Mouse (Mus musculus): Measurements from ENCODE around the gene Ltb. TPM values are rescaled to one million over a fixed set of nuclear protein-coding genes. Genes with fewer than 3 reads are reported as not detected.
A peak's percentile ranks its signal among the peaks of the same experiment; 100 is the strongest.

Ltb gene
- total RNA-seq, 4 experiments from 2014 or later, result not detected

GRCm38 (mm10) chr17:35164568-35165450, 29.4 kb upstream of the Ltb start, which contains the start of gene Prrc2a:
TSS of gene Prrc2a (minus strand) at chr17:35164897.
- DNase-seq (ENCODE audit: low spot score in 2 of 2), result peak; percentile 96 to 98

GRCm38 (mm10) chr17:35165451-35166155, 28.6 kb upstream of the Ltb start:
- DNase-seq (ENCODE audit: low spot score in 2 of 2), result no peak

GRCm38 (mm10) chr17:35166352-35167035, 27.7 kb upstream of the Ltb start:
- no peak for DNase-seq (ENCODE audit: low spot score in 2 of 2)

DNA sequence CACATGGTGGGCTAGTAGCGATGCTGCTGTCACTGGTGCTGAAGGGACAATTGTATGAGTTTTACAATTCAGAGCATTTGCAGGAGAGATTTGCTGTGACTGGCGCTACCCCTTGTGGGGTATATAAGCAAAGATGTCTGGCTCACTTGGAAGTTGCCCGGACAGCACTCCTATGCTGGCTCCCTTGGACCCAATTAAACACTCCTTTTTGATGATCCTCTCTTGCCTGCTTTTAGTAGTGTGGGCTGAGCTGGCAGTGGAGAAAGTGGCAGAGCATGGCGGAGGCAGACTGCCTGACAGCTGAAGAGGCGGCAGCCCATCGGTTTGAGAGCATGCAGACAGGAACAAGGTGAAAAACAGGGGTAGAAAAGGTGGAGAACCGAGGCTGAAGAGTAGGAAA, 26.4 kb upstream of the Ltb start:
- no peak for DNase-seq (ENCODE audit: low spot score in 2 of 2)

GRCm38 (mm10) chr17:35168541-35169207, 25.6 kb upstream of the Ltb start:
- DNase-seq (ENCODE audit: low spot score in 2 of 2), result no peak

DNA sequence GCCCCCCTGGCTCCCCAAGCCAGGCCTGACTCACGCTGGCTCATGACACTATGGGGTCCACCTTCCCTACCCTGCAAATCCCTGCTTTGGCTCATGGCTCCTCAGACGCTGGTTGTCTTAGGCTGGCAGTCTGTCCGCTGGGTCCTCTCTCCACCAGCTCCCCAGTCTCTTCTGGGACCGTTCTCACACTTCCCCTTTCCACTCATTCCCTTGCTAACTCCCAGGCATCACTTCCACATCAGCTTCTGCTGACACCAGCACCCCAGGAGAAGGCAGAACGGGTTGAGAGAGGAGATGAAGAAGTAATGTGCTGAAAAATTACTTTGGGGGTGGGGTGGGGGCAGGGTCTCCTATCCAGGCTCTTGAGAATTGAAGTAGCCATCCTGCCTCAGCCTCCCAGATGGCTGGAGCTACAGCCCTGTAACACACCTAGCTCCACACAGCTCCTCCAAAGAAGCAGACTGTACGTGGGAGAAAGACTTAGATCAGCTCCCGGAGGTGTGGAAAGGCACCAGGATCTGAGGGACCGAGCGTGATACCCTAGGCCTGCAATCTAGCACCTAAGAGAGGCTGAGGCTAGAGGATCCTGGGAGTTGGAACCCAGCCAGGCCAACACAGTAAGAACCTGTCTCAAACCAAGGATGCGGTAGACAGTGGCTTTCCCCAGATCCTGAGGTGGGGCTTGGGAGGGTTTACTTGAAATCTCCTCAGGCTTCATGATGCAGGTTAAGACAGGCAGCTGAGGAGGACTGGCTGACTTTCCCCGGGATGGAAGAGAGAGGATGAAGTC, 21.6 kb upstream of the Ltb start:
- no peak for DNase-seq (ENCODE audit: low spot score in 2 of 2)

- no peak for DNase-seq (ENCODE audit: low spot score in 2 of 2)
Measured at GRCm38 (mm10) chr17:35173329-35173728, 20.9 kb upstream of the Ltb start.

- DNase-seq (ENCODE audit: low spot score in 2 of 2), result no peak
Measured at GRCm38 (mm10) chr17:35174201-35174977, 19.9 kb upstream of the Ltb start.

GRCm38 (mm10) chr17:35175382-35175781, 18.9 kb upstream of the Ltb start:
- no peak for DNase-seq (ENCODE audit: low spot score in 2 of 2)

DNA sequence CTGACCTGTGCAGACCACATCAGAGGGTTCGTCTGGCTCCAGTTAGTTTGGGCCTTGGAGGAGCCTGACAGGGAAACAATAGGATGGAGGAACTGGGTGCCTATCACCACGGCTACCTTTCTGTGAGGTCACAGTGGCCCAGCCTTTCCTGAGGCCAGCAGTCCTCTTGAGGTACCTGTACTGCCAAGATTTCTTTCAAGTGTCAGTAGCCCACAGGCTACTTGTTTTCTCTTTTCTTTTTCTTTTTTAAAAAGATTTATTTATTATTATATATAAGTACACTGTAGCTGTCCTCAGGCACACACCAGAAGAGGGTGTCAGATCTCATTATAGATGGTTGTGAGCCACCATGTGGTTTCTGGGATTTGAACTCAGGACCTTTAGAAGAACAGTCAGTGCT, 18.3 kb upstream of the Ltb start, which contains the start of gene Aif1:
Gene Aif1, minus strand, starts transcription at position 101 of the 400 bp plus-strand sequence.
- no peak for DNase-seq (ENCODE audit: low spot score in 2 of 2)

DNA sequence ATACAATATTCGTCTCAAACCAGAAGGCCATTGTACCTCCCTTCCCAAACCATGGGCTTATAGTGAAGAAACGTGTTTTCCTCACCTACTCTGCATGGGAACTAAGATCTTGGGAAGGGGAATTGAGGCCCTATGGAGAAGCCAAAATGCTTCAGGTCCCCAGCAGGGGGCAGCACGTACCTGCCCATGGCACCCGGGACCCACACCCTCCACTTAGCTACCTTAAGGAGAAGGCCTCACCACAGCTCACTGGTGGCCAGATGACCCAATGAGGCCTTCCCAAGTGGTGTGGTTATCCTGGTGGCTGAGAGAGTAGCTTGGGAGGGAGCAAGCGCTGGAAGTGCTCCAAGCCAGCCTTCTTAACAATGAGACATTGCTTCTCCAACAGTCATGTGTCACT, 15.7 kb upstream of the Ltb start:
- DNase-seq (ENCODE audit: low spot score in 2 of 2), result peak in 1 of 2 experiments; percentile 47

DNA sequence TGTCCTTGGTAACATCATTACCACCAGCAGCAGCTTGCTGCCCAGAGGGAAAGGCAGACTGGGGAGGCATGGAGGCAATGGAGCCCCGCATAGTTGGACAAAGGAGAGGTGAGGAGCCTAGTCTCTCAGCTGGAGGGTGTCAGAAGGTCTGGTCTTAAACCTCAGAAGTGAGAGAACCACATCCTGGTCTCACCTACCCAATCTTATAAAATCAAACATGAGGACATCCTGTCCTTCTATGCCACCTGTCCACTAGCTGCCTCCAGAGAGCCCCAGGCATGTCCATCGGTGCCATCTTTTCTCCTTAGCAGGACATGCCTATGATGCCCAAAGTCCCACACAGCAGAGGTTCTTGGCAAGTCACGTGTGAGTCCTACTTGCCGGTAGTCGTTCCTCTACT, 14.1 kb upstream of the Ltb start:
- no peak for DNase-seq (ENCODE audit: low spot score in 2 of 2)

GRCm38 (mm10) chr17:35185639-35186611, 8.3 kb upstream of the Ltb start:
- DNase-seq (ENCODE audit: low spot score in 2 of 2), result peak; percentile 55 to 77

DNA sequence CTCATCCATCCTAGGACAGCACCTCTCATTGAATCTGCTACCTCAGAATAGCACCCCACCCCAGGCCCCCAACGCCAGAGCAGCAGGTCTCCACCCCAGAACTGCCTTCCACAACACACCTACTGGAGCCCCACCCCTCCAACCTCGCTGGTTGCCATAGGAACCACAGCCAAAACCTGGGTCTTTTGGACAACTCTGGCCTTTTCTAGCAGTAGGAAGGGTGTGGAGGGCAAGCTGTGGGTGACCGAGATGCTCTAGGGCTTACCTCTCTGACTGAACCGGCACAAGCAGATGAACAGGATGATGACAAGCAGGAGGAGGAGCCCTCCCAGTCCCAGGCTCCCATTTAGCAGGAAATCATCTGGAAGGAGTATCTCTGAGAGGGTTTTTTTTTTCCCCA, 7.6 kb upstream of the Ltb start:
- DNase-seq (ENCODE audit: low spot score in 2 of 2), result no peak

- DNase-seq (ENCODE audit: low spot score in 2 of 2), result no peak
Measured at GRCm38 (mm10) chr17:35187345-35187744, 6.9 kb upstream of the Ltb start.

DNA sequence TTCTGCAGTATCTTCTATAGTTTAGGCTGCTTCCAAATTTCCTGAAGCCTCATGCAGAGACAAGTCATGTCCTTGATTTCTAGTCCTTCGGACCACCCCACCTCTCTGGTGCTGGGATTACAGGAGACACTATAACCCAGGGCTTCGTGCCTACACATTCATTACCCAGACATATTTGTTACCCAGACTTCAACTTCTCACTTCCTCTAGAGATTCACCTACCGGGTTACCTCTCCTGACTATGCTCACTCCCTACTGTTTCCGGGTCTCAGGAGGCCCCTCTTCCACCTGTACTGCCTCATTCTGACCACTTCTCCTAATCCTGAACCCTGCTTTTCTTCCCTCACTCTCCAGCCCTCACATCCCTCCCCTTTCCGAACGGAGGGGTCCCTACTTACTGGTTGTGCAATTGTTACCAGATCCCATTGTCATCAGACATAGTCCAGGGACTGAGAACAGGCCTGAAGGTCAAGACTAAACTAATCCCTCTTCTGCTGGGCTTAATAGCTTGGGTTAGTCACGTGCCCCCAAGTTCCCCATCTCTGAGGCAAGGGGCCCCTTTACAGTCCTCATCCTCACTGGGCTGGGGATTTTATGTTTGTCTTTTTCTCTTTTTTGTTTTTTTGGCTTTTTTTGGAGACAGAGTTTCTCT, 6.2 kb upstream of the Ltb start, which contains the start of gene Lst1:
Gene Lst1, minus strand, starts transcription at position 481 of the 652 bp plus-strand sequence.
- DNase-seq (ENCODE audit: low spot score in 2 of 2), result no peak

- no peak for DNase-seq (ENCODE audit: low spot score in 2 of 2)
Measured at GRCm38 (mm10) chr17:35189186-35189585, 5.1 kb upstream of the Ltb start.

DNA sequence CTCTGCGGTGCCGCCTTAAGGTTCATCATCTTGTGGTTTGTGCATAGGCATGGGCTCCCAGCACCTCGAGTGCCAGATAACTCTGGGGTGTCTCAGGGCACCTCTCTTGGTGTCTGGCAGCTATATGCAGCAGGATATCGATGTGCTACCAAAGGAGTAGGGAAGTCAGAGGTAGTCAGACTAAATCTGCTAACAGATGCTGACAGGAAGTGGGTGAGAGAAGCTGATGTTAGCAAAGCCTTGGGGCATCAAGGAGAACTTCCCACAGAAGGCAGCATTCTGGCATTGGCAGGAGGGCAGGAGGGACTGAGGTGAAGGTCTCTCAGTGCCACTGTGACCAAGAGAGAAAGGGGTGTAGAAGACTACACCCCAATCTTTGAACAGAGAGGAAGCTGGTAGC, 4.1 kb upstream of the Ltb start:
- DNase-seq (ENCODE audit: low spot score in 2 of 2), result no peak

Data from gastrocnemius, adult 8-10 months (tissue).